Mouse (Mus musculus) brain, embryonic 14.5 days (tissue): ENCODE results near the gene Rab1a. TPM values are rescaled to one million over a fixed set of nuclear protein-coding genes. Genes with fewer than 3 reads are reported as not detected.

Source experiments
- DNase-seq: peaks from one replicate; pipeline ENCODE4 v3.0.0-alpha.2; 2011; ENCODE audit warnings: low read depth
- CTCF ChIP-seq: fragments of 200-500 bp; IDR thresholded peaks from 2 replicates; pipeline ENCODE4 v1.5.1; 2012; ENCODE audit warnings: inconsistent platforms, mild to moderate bottlenecking, moderate library complexity, borderline replicate concordance; ENCODE audit not compliant: insufficient read depth, insufficient read length; ENCODE audit errors: extremely low read depth
- POLR2A ChIP-seq: fragments of 200-500 bp; IDR thresholded peaks from 2 replicates; pipeline ENCODE4 v1.6.1; 2012; ENCODE audit warnings: mild to moderate bottlenecking, inconsistent platforms, borderline replicate concordance; ENCODE audit not compliant: poor library complexity, insufficient read depth, insufficient read length, severe bottlenecking; ENCODE audit errors: extremely low read depth
- polyA plus RNA-seq: library from polyadenylated mRNA; depleted of rRNA; stranded (reverse); fragments of >200 nt; gene quantifications from 2 replicates; pipeline ENCODE4 v1.2.3, GENCODE M21; 2012

Gene Rab1a
- polyA plus RNA-seq, 1 experiment: 214 TPM

DNA sequence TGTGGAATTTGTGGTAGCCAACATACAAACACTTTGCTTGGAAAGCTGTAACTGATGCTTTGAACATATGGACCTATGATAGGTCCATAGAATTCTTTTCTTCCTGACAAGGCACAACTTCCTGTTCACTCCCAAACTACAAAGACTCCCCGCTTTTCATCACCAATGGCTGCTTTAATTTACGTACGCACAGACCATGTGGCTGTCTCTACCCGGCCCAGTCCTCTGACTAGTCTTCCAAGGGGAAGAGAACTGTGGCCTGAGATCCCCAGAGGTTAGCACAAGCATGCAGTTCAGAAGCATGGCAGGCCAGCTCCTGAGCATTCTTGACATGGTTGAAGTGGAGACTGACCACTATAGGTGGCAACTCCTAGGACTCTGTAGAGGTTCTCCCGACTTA is 27.4 kb downstream of the Rab1a start:
- TF ChIP-seq POLR2A (no peak), CTCF (no peak)
- DNase-seq: no peak

DNA sequence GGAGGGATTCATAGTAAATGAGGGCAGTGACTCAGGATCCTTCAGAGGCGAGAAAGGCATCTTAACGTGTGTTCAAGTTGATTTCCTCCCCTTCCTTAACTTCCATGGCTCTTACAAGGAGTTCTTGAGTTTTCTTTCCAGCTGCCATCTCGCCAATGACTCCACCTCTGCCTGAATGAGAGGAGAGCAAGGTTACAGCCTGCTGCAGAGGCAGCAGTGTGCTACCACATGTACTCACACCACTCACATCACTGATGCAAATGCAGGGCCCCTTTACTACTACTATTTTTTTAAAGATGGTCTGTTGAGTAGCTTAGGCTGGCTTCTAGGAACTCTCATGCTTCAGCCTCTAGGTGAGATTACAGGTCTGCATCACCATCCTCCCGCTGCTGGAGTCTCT is 28.1 kb downstream of the Rab1a start:
- DNase-seq: no peak
- TF ChIP-seq POLR2A: no peak
- TF ChIP-seq CTCF: no peak

DNA sequence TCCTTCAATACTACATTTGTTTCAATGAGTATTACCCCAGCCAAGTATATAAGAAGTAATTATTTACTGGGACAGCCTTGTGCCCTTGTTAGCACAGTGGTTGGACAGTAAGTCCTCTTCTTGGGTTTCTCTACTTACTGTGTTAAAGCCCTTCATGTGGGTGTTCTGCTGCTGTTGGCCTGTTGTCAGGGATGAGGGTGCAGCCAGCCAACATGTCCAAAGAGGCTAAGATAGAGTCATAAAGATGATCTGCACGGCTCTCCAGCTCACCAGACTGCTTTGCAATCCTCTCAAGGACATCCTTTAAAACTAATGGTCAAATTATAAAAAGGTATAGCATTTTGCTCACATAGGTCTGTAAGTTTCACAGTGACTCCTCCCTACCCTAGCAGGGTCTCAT is 29.1 kb downstream of the Rab1a start:
- DNase-seq: no peak
- no peak for TF ChIP-seq CTCF

DNA sequence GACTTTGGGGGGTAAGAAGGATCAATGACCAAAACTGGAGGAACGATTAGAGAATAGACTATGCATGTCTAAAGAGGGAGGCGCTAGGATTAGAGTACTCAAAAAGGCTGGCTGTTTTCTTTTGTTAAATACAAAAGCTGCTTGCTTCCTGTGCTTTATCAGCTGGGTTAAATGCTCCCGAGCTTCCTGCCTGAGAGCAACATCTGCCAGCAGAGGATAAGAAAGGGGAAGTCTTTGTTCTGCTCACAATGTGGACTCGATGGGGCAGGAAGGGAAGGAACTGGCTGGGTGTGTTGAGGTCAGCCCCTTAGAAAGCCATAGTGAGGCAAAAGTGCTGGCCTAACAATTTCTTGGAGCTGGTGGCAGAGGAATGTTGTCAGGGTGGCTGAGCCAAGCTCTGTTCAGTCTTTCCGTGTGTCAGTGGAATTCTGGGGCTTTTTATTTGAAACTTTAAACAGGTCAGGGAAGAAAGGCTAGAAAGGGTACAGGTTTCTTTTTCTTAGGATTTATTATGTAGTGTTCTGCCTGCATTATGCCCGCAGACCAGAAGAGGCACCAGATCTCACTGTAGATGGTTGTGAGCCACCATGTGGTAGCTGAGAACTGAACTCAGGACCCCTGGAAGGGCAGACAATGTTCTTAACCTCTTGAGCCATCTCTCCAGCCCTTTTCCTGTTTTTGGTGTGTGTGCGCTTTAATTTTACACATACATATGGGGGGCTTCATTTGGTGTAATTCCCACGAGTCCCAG is 30.1 kb downstream of the Rab1a start:
- DNase-seq: peak; percentile 63
- TF ChIP-seq CTCF (peak; percentile 11; the same call in 1 of the 2 replicates), POLR2A (no peak)

DNA sequence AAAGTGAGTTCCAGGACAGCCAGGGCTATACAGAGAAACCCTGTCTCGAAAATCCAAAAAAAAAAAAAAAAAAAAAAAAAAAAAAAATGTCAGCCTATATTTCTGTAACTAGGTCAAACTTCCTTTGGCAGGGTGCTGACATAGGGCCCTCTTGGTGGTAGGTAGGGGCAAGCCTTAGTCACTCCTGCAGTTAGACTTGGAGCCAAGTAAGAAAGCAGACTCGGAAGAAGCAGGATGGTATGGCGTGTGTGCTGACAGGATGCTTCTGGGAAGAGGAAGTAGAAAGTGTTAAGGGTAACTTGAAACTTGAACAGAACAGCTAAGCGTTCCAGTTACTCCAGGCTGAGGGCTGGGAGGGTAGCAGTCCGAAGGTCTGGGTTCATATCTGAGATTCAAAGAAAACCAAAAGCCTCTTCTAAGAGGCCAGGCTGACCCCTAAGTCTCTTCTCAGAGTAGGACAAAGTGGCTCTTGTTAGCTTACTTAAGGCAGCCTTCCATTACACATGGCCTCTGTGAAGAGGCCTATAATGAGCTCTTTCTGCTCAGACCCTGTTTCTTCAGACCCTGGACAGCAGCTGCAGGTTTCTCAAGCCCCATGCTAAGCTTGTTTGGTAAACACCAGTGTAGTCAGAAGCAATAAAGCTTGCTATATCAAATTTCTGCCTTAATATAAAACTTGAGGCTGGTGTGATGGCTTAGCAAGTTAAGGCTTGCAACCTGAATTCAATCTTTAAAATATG is 31.0 kb downstream of the Rab1a start:
- DNase-seq: peak; percentile 47
- no peak for TF ChIP-seq CTCF
- no peak for TF ChIP-seq POLR2A

DNA sequence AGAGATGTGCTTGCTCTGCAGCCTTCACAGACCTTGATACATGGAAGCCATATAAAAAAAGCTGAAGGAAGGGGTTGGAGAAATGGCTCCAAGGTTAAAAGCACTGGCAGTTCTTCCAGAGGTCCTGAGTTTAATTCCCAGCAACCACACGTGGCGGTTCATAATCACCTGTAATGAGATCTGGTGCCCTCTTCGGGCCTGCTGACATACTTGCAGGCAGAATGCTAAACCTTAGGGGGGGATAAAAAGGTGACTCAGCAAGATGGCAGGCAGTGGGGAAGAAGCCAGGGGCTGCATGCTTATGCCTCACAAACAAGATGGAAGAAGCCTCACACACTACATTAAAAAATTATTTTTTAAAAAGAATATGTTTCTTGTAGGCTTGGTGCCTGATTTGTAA is 33.0 kb downstream of the Rab1a start:
- peak; percentile 36 for DNase-seq
- peak; percentile 12; the same call in 1 of the 2 replicates for TF ChIP-seq CTCF
- TF ChIP-seq POLR2A: no peak

DNA sequence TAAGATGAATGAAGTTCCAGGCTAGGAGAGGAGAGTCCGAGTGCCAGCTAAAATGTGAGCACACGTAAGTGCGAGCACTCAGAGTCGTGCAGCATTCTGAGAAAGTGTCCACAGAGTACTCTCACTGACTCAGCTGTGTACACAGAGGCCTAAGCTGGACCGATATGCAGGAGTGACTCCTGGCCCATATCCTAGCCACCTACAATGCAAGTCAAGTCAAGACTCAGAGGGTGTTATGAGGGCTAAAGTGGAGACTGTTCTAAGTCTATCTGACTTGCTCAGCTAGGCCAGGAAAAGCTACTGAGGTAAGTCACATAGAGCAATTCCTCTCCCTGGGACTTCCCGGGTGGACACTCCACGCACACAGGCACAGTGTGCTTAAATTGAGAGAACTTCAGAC is 35.8 kb downstream of the Rab1a start:
- no peak for DNase-seq
- TF ChIP-seq POLR2A (no peak), CTCF (no peak)

DNA sequence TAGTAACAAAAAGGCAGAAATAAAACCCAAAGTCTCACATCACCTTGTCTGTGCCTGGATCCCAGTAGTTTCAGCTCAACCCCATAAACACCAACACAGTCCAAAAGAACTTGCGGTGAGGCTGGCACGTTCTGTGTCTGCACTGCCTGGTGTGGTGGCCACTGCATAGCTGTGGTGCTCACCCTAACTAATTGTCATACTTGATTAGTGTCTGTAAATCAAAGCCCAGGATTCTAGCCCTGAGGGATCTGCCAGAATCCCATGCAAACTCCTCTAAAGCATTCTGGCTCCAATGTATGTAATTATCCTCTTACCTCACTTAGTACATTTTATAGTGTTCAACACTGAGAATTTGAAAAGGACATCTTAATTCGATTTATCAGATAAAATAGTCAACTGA is 36.7 kb downstream of the Rab1a start:
- TF ChIP-seq CTCF (no peak), POLR2A (no peak)
- no peak for DNase-seq

DNA sequence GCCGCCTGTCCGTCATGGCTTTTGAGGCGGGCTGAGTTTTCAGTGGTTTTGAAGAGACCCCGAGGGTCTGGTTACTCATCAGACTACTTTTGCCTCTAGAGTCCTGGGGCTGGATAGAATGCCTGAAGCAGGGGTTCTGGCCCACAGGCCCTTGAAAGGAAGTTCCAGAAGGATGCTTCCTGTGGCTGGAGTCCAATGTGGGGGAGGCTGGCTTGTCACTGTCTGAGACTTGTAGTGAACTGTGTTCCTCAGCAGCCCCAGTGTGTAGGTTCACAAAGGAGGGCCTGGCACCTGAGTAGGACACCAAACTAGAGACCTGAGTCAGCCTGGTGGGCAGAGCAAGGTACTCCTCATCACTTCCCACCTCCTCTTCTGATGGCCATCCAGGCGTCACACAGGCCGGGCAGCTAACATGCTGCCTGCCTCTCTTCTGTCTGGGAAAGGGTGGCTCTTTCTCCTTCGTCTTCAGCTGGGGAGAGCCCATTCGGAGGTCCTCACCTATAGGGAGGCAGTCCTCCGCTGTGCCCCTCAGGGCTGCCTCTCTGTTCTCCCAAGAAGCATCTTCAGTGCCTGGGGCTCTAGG is 38.1 kb downstream of the Rab1a start:
- TF ChIP-seq CTCF (no peak), POLR2A (no peak)
- no peak for DNase-seq

DNA sequence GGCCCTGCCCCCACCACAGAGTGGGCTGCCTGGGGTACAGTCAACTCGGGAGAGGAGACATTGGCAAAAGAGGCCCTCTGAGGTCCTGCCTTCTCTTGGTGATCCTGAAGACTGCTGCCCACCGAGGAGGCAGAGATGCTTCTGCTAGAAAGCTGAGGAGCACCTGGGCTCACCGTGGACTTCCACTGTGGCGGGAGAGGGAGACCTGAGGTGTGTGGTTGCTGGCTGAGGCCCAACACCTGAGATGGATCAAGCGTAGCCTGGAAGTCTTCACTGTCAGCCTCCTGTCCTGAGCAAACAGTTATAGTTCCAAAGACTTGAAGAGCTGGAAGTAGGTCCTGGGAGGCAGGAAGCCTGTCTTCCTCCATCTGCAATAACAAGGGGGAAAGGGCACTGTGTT is 39.1 kb downstream of the Rab1a start:
- TF ChIP-seq CTCF (no peak), POLR2A (no peak)
- DNase-seq: no peak

DNA sequence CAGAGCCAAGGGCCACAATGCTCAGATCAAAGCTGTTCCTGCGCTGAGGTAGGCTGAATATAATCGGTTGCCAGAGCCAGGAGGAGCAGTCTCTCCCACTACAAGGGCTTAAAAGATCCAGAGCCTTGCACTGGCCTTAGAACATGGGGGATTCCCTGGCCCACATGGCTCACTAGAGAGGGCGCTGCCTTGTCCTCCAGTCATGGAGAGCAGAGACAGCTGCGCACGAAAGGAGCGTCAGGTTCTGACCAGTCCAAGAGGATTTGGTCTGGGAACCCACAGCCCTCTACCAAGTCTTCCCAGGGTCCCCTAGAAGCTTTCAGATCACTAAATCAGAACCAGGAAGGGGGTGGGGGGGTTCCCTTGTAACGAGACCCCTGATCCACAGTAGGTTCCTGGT is 40.1 kb downstream of the Rab1a start:
- TF ChIP-seq CTCF (no peak), POLR2A (no peak)
- DNase-seq: no peak

DNA sequence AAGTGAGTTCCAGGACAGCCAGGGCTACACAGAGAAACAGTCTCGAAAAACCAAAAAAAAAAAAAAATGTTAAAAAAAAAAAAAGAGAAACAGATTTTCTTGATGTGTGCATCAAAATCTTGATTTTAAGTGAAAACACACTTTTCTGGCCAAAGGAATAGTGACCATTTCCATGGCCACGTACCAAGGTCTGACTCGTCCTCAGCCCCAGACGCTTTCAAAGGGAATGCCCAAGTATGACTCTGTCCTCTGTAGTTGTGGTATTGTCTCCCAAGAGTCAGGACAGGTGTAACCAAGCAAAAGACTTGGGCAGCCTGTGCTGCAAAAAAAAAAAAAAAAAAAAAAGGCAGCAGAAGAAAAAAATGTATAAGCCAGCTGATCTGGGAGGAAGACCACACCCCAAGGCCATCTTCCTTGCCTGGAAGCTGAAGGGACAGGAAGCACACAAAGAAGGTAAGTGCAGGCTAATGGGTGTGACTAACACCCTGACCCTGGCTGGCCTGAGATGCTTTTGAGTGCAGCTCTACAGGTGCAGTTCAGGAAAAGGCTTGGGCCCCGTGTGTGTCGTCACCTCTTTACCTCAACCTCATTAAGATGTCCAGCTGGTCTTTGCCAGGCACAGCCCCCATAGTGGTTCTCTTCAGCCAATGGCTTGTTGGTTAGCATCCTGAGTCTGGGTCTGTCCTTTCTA is 41.3 kb downstream of the Rab1a start:
- TF ChIP-seq POLR2A (no peak), CTCF (no peak)
- no peak for DNase-seq
